Mouse (Mus musculus): ENCODE measurements around the gene Trpc6. TPM values are rescaled to one million over a fixed set of nuclear protein-coding genes. Genes with fewer than 3 reads are reported as not detected.

Trpc6 gene
- total RNA-seq (2022): under 1 TPM in 3 of 4 experiments, not detected in 1; 0.13 to 0.29 (median 0.24) TPM

DNA sequence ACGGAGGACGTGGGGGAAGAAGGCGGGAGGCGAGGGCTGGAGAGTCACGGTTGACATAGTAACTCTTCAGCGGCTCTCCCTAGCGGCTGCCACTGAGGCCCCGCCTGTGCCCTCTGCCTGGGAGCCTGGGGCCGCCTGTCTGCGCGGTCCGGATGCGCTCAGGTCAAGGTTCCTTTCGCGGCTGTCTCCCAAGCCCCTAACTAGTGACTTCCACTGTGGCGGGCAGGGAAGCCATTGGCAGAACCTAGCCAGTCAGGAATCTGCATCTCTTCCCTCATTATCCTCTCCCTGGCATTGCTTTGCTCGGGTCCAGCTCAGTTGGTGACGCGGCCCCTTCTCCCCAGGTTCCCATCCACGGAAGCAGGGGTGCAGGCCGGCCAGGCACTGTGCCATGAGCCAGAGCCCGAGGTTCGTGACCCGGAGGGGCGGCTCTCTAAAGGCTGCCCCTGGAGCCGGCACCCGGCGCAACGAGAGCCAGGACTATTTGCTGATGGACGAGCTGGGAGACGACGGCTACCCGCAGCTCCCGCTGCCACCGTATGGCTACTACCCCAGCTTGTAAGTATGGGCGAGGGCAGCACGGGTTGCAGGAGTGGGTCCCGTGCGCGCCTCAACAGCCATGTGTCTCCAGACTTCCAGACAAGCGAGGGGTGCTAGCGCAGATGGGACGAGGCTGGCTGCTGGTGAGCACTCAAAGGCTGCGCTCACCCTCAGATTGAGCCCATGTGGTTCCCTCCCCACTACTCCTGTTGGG, at the start of gene Trpc6:
Gene Trpc6, plus strand, starts transcription at position 102 of the 754 bp plus-strand sequence.
- no peak for DNase-seq (ENCODE audit: low spot score in 2 of 2)

GRCm38 (mm10) chr9:8520911-8521310, 23.0 kb upstream of the Trpc6 start:
- no peak for DNase-seq (ENCODE audit: low spot score in 2 of 2)

DNA sequence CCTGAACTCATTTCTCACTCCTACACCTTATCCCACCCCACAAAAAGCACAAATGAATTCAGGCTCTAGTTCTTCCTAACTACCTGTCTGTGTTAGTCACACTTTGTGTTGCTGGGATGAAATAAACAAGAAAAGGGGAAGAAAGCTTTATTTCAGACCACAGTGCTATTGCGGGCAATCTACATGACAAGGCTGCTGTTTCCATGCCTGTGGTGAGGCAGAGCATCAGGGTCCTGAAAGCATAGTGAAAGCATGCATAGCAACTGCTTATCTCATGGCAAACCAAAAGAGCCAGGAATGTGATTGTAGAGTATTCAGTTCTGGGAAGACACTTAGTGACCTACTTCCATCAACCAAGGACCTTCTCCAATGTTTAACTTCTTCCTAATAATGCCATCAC, 10.3 kb upstream of the Trpc6 start:
- DNase-seq (ENCODE audit: low spot score in 2 of 2): no peak

DNA sequence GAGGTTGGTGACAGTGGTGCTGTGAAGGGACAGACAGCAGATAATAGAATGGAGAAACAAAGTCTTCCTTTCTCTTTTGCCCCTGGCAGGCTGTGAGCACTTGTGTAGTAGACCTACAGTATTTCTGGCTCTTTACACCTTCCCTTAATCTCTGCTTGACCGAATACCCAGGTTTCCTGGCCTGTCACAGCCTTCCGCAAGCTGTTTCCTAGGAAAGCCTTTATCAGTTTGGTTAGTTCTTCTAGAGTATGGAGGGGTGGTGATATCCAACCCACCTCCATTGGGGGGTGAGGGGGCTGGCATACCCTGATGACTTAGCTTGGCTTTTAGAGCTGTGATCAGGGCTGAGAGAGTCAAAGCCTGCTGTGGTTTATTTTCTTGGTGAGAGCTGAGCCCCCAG, 1.3 kb downstream of the Trpc6 start:
- DNase-seq (ENCODE audit: low spot score in 2 of 2): no peak

DNA sequence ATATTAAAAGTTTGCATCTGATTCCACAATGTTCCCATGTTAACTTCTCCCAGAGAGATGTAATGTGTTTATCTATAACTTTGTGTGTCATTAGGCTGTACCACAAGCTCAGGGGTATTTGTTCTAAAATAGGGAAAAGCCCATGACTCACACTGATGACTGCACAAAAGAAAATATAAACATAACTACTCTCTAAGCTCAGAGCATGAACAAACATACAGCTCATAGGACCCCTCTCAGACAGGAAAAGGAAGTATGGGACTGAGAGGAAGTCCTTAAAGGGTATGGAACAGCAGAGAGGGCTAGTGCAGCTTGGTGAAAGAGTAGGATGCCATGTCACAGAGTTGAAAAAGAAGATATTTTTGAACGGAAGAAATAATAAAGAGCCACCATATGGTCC, 14.6 kb downstream of the Trpc6 start:
- DNase-seq (ENCODE audit: low spot score in 2 of 2): no peak

DNA sequence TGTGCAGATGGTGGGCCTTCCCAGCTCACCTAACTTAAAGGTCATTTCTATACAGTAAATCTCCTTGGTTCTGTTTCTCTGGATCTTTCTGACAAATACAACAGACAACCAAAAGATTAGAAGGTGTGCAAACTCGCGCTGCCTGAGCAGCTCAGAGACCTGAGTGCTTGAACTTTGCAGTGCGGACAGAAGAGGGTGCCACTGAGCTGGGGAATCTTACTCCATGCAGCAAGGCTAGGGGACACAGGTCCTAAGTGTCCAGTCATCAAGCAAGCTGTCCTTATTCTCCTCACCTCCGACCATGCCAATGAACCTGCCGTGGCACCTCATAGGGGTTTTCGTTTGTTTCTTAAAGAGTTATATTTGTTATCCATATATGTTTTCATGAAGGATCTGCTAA, 48.7 kb downstream of the Trpc6 start:
- no peak for DNase-seq (ENCODE audit: low spot score in 2 of 2)

DNA sequence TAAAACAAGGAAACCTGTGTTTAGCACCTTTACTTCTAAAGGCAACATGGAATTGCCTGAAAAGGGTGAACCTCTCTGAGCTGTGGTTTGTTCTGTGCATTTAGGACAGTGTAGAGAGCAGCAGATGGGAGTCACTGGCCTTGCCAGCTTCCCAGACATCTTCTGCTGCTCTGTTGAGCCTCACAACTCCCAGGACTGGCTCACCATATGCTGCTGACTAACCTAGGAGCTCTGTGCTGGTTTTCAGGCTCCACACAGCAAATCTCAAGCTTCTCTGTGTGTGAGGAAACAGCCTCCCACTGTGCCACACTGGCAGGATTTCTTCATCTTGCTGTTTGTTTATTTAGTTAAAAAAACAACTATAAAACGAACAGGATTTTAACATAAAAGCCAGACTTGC, 53.1 kb downstream of the Trpc6 start:
- DNase-seq (ENCODE audit: low spot score in 2 of 2): no peak

DNA sequence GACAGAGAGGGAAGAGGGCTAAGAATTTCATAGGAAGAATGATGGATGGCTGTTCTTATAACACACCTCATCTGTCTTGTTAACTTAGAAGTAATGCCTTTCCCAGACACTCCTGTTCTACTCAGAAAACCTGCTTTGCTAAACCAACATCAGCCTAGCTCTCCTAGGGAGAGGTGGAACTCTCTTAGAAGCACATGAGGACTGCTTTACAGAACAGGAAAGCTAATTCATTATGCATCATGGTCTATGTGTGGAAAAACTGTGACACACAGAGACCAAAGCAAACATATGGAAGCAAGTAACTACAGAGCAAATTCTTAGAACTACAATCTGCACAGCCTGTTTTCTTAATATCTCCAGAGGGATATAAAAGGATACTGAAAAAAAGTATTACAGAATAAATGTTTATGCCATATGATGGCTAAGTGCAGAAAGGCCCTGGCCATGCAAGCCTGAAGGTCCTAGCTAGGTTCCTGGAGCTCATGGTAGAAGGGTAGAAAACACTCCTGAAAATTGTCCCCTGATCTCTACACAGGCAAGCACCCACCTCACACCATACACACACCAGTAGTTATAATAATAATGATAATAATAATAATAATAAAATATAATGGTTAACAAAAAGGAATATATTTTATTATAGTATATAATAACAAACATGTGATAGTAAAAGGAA, 63.0 kb downstream of the Trpc6 start:
- DNase-seq (ENCODE audit: low spot score in 2 of 2): no peak

GRCm38 (mm10) chr9:8634344-8634743, 90.4 kb downstream of the Trpc6 start:
- no peak for DNase-seq (ENCODE audit: low spot score in 2 of 2)

GRCm38 (mm10) chr9:8643453-8643852, 99.5 kb downstream of the Trpc6 start:
- no peak for DNase-seq (ENCODE audit: low spot score in 2 of 2)

DNA sequence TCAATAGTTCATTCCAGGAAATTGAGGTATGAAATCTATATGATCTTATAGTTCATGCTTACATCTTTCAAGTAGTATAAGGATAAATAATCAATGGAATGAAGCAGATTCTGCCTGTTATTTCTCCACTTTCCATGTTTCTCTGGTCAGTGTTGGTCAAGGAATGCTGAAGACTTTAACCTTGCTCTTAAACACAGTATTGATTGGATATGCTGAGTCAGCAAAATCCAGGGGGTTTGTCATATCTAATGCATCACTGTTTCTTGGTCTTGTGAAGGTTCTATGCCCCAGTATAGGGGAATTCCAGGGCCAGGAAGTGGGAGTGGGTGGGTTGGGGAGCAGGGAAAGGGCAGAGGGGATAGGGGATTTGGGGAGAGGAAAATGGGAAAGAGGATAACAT, 111.4 kb downstream of the Trpc6 start:
- no peak for DNase-seq (ENCODE audit: low spot score in 2 of 2)

DNA sequence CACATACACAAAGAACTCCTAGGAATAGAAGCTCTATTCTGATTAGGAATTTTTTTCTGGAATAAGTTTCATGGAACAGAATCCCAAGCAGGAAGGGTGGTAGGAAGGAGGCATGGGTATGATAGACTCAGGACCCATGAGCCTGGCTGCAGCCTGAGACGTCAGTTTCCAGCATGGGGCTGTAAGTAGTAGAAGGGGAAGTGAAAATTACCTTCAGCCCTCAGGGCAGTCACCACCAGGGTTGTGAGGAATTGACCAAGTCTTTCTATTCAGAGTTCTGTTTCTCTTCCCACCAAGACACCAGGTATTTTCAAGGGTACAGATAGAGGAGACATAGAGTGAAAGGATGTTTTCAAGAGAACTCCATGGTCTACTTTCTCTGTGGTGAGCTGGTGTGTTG, 129.0 kb downstream of the Trpc6 start:
- no peak for DNase-seq (ENCODE audit: low spot score in 2 of 2)

DNA sequence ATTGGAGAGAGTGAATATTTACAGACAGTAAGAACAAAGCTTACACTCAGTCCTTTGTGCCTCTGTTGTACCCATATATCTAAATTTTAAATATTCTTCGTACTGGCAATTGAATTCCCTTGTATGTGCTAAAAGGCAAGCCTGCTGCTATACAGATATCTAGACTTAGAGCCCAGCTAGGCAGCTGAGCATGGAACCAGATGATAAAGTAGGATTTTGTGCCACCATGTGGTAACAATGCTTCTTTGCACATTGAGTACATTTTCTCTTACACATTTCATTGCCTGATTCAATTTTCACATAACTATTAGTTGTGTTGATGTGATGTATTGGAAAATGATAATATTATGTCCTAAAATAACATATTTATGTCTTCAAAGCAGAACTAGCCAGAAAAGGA, 132.7 kb downstream of the Trpc6 start:
- DNase-seq (ENCODE audit: low spot score in 2 of 2): no peak

- no peak for DNase-seq (ENCODE audit: low spot score in 2 of 2)
Observed at GRCm38 (mm10) chr9:8693177-8693576, 149.2 kb downstream of the Trpc6 start.

- peak; percentile 4 to 19 for DNase-seq (ENCODE audit: low spot score in 2 of 2)
Observed at GRCm38 (mm10) chr9:8700669-8701068, 156.7 kb downstream of the Trpc6 start.

DNA sequence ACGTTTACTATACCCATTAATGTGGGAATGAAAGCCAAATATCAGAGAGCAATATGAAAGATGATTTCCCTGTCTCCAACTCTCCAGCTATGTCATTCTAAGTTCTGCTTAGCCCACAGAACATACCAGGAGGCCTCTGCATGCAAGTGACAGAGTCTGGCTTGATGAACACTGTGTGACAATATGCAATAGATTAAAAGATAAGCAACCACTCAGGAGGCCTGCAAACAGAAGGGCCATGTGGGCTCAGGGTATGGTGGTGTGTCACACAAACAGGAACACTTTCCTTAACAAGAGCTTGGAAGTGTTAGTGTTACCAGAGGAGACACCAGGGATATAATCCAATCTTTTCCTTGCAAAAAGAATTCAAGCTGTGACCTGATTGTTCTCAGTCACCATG, 159.6 kb downstream of the Trpc6 start:
- DNase-seq (ENCODE audit: low spot score in 2 of 2): no peak

DNA sequence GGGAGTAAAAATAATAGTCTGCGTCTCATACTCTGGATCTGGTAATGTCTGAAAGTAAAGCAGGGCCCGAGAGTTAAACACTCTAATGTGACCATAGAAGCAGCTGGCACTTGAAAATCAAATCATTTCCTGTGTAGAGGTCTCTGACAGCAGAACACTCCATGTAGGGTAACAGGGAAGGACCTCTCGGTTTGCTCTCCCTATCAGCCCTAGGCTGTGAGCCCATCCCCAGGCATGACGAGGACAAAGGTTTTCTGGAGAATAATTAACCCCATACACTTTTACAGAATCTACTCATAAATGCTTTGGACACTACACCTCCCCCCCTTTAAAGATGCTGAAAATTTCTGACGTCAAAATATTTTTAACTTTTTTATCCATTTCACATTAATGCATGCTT, 160.0 kb downstream of the Trpc6 start:
- DNase-seq (ENCODE audit: low spot score in 2 of 2): no peak

DNA sequence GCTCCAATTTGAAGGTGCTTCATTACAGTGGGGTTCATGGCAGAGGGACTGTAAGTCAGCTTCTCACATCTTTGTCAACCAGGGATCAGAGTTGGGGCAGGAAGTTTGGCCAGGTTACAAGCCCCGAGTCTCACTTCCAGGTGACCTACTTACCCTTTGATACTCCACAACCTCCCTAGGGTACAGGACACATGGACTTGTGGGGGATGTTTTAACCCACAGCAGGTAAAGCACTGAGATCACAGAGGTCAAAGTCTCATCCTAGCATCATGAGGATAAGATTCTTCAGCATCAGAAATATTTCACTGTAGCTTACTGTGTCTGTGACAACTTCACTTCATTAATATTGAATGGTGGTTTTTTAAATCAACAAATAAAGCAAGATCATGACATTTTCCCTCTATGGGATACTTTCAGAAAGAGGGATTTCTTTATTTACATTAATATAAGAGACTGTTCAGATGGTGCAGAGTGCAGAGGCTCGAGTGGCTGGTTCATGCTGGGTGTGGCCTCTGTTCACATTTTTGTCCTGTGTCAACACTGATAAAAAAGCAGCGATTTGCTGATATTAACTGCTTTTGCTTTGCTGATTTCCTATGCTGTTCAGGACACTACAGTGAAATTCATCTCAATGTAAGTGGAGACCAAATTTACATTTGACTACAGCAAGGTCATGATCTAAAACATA, 166.3 kb downstream of the Trpc6 start:
- DNase-seq (ENCODE audit: low spot score in 2 of 2): no peak

DNA sequence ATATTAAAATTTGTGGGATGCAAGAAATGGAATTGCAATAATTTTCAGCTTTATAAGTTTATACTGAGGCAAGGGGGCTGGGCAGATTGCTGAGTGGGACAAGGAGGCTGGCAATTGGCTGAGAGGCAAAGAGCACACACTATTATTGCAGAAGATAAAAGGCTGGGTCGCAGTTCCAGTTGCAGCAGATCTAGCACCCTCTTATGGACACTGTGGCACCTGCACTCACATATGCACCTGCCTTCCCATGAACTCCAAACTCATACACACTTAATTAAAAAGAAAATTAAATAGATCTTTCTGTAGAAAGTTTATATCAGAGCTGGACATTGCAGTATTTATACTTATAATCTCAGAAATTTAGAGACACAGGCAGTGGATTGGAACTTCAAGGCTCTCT, 175.1 kb downstream of the Trpc6 start:
- DNase-seq (ENCODE audit: low spot score in 2 of 2): no peak

DNA sequence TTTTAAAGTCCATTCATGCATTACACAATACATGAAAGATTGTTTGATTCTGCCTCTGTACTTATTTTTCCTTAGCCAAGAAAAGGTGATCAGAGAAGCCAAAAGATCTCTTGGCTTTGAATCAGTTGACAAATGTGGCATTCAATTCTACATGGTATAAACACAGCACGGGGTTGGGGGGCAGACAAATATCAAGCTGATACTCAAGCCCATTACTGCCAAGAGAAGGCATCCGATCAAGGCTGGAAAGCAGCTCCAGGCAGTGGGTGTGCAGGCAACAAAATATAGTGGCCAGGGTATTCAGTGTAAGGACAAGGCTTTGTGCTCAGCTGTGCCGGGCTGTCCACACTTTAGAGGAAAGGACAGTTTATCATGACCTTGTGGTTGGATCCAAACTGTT, 185.1 kb downstream of the Trpc6 start:
- DNase-seq (ENCODE audit: low spot score in 2 of 2): no peak
